Mouse (Mus musculus): Measurements from ENCODE around the gene Bhlha15.

The Bhlha15 gene

DNA sequence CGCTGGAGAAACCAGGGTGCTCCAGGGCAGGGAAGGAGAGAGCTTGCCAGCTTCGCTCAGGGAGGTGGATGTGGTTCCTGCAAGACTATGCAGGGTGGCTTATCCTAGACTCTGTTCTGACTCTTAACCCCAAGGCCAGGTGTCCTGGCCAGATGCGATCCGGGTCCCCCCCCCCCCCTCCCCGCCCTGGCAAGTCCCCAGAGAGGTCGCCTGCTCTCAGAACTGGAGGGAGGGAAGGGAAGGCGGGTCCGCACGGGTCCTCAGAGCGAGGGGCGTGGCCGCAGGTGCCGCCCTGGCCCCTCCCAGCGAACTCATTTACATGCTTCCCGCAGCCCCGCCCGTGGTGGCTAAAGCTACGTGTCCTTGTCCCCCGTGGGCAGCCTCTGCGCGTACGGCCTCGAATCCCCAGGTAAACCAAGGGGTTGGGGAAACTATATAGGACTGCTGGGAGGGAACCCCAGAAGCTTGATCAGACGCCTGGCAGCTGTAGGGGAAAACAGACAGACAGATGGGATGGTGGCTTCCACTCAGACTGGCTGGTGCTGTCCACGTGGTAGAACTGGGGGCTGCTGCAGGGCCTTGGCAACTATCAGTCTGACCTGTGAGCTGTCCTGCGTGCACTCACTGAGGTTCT is at the start of gene Bhlha15:
TSS of gene Bhlha15 (plus strand) at position 337 of the 634 bp plus-strand sequence.
- peak; percentile 85 for DNase-seq

DNA sequence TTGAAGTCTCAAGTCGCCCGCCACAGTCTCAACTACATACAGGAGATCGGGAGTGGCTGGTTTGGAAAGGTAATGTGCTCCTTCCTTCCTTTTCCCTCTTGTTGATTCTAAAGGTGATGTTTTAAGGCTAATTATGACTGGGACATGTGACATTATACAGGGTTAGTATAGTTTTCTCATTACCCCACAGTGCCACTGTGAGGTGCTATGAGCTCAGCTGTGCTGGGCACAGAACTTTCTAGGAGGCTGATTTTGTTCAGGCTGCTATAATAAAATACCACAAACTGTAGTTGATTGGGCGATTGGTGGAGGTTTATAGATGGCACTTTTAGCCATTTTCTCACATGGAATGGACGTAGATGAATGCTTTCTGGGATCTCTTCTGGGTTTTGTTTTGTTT is 46.6 kb upstream of the Bhlha15 start:
- no peak for DNase-seq

DNA sequence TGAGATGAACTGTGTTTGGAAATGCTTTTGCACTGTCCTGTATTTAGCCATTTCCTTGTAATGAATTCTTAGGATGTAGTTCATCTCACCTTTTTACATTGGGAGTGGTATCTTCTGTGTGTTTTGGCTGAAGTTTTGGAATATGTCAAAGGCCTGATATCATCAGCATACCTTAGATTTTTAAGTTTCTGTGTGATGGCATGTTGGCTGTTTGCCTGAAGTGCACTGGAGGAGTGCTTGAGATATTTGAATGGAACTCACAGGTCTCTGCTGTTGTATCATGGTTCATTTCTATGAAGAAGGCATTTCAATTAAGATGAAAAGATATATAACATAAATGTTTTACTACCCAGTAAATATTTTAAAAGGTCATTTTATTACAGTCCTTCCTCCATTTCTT is 43.2 kb upstream of the Bhlha15 start:
- no peak for DNase-seq

DNA sequence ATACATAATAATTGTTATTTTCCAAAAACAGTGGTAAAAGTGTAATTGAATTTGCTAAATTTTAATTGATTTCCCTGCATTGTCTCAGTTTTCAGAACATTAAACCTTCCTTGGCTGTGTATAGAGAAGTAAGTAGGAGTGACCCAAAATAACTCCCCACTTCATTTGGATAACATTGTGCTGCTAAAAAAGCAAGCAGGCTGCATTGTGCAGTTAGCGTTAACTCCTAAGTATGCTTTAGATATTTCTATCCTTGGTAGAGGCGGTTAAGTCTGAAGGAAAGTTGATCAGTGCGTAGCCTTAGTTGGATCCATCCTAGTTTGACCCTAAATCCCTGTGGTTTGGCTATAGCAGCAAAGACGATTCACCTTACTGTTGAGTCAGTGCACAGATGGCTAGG is 40.6 kb upstream of the Bhlha15 start:
- DNase-seq: no peak

DNA sequence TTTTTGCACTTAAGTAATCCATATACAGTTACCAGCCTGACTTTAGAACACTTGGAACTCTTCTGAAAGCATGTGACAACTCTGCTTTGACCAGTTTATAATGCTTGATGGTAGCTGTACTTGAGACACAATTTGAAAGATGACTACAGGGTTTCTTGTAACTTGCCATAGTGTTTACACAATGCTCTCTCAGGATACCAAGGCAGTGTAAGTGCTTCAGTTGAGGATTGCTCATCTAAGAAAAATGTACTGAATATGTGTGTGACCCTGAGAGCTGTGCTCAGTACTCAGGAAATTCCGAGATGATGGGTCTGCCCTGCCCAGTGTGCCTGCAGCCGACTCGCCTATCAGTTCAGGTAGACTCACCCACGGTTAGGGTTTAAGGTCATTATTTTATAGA is 38.8 kb upstream of the Bhlha15 start:
- DNase-seq: no peak

DNA sequence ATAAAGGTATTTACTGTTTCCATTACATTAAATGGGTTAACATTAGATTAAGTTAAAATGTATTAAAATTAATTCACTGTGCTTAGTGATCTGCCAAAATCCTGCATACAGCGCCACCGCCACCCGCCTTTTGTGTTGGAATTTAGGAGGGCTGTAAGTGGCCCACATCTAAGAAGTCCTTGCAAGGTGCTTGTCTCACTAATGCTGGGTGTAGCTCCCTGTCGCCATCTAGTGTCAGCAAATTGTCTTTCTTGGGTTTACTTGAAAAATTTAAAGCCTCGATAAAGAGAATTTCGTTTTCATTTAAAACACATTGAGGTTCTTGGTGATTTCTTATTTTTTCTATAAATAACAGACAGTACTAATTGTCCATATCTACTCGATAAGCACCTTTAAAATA is 35.6 kb upstream of the Bhlha15 start:
- DNase-seq: peak; percentile 71

DNA sequence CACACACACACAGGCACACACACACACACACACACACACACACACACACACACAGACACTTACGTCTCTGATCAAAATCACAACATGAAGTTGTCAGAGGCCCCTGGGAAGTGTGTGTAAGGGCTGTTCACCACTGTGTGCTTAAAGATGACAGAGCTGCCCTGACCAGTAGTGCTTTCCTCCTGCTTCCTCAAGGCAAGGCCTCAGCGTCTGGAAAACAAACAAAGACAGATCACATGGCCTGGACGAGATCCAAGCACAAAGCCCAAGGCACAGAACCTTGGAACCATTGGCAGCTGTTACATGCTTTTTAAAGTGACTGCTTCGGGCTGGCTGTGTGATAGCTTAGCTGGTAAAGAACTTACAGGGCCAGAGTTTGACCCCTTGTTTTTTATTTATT is 31.5 kb upstream of the Bhlha15 start:
- DNase-seq: no peak

DNA sequence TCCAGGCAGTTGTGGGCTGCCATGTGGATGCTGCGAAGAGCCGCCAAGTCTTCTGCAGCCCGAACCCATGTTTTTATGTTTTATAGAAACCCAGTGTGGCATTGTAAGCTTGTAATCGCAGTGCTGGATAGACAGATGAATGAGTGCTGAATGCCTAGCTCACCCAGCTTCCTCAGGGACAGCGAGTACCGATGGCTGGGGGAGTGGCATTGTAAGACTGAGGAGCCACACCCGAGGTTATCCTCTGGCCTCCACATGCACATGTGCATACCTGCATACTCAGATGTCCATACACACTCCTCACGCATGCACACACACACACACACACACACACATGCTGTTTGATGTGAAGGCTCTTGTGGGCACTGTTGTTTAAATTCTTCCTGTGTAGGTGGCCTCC is 30.9 kb upstream of the Bhlha15 start:
- DNase-seq: no peak

DNA sequence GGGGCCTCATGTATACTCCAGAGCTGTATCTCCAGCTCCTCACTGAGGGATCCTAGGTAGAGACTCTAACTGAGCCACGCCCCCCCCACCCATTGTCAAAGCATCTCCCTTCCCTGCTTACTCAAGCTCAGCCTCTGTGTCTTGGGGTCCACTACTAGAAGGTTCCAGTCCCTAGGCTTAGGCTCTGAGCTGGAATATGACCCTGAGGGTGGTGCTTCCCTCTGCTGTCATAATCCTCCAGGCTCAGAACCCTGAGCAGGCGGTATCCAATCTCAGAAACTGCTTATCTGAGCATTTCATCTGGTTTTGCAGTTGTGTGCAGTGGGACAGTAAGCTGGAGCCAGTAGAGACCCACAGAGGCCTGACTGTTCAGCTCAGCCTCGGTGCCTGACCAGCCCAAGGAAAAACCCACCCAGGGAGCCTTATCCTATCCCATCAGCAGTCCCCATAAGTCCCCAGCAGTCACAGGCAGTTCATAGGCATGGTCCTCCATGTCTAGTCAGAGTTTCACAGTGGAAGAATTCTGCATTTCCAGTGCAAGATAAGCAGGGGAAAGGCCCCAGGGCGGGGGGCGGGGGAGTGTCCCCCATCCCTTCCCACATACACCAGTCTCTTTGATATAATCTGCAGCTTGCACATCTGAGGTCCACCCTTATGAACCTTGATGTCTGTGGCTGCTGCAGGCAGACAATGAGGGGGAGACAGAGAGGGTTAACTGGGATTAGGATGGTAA is 27.8 kb upstream of the Bhlha15 start:
- peak; percentile 36 for DNase-seq

DNA sequence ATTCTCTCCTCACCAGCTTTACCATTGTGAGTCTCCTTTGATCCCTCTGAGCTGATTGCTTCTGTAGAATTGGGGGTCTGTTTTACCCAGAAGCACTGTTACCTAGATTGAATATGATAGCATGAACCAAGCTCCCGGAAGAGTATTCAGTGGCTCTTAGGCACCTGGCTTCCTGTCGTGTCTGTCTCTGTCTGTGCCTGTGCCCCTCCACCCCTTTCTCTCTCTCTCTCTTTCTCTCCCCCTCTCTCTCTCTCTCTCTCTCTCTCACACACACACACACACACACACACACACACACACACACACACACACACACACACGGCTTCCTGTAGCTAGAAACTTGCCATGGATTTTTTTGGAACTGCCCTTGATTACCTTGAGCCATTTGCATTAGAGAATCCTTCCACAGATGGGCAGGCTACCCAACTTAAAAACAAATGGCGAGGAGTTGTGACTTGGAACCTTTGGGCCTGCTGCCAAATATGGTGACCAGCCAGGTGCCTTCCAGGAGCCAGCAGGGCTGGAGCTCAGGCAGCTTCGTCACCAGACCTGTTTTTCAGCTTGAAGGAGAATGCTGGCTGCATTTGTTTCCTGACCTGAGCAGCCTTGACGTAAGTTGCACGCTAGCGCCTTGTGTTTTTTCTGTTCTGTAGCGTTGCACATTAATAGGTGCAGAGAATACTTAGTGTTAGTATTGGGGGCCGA is 27.1 kb upstream of the Bhlha15 start:
- DNase-seq: peak; percentile 26

DNA sequence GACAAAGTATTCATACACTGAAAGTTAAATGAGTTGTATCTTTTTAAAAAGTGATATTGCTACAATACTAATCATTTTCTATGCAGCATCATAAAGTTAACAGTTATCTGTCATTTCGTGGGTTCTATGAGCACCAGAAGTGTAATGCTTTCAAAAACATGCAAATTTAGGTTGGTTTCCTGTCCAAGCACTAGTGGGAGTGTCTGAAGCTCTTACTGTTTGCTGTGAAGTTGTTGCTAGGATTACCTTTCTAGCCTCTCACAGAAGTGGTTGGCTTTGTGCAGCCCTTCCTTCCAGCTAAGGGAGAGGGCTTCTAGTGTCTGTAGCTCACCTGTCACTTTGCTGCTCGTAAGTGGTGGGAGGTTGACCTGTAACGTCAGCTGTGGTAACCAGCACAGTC is 24.3 kb upstream of the Bhlha15 start:
- no peak for DNase-seq

DNA sequence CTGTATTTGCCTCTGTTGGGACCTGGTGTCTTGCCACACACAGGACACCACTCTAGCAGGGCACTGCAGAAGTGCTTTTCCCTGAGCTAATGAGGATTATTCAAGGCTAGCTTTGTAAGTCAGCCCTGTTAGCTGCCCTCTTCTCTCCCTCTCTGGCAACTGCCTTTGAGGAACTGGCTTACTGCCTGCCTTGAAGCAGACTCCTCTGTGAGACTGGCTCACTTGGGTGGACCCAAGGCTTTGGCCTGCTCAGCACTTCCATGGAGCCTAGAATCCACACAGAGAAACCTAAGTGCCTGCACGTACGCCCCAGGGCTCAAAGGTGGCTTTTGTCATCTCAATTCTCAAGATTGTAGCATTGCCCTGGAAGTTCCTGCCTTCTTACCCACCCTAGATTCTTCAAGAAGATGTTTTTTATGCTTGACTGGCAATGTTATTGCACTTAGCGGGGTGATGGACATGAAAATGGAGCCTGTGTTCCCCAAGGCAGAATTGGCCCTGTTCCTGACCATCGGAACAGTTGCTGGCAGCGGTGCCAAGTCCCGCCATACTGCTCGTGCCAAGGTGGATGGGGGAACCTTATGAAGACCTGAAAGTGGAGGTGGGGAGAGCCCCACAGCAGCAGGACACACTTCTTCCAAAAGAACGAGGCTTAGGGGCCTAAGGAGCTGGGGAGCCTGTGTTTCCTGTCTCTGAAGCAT is 20.7 kb upstream of the Bhlha15 start:
- no peak for DNase-seq

DNA sequence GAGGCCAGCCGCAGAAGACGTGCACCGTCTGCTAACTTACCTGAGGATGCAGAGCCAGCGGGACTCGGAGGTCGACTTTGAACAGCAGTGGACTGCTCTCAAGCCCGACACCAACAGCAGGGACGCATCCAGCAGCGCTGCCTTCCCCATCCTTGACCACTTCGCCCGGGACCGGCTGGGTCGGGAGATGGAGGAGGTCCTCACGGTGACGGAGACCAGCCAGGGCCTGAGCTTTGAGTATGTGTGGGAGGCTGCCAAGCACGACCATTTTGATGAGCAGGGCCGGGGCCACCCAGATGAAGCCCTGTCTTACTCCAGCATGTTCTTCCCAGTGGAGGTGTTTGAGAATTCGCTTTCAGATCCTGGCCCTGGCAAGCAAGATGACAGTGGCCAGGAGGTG is 16.4 kb upstream of the Bhlha15 start:
- DNase-seq: no peak

DNA sequence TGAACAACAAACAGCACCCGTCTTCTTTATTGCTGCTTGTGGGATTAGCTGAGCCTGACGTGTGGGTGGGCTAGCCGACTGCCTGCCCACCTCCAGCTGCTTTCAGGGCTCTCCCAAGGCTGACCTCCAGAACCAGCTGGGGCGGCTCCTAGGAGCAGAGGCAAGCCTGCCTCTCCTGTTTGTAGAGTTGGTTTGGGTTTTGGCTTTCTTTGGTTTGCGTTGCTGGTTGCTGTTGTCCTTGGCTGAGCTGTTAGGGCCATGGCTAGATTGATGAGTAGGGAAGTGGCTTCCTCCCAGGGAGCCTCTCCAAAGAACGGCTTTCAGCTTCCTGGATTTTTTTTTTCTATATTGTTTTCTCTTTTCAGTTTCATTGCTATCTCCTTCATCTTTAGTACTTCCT is 11.9 kb upstream of the Bhlha15 start:
- no peak for DNase-seq

DNA sequence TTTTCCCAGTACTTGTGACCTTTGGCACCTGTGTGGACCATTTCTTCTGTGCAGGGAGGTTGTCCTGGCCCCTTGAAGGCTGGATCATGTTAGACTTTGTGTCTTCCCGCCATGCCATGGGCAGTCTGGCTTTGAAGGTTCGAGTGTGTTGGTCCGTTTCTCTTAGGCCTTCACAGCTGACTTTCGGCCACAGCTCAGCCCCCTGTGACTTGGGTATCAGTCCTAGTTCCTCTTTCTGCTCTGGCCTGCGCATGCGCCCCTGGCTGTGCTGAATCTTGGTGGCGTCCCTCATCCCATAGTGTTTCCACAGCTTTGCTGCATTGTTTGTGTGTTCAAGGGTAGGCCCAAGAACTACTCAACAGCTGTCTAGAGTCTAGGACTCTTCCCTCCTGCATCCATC is 8.8 kb upstream of the Bhlha15 start:
- no peak for DNase-seq

DNA sequence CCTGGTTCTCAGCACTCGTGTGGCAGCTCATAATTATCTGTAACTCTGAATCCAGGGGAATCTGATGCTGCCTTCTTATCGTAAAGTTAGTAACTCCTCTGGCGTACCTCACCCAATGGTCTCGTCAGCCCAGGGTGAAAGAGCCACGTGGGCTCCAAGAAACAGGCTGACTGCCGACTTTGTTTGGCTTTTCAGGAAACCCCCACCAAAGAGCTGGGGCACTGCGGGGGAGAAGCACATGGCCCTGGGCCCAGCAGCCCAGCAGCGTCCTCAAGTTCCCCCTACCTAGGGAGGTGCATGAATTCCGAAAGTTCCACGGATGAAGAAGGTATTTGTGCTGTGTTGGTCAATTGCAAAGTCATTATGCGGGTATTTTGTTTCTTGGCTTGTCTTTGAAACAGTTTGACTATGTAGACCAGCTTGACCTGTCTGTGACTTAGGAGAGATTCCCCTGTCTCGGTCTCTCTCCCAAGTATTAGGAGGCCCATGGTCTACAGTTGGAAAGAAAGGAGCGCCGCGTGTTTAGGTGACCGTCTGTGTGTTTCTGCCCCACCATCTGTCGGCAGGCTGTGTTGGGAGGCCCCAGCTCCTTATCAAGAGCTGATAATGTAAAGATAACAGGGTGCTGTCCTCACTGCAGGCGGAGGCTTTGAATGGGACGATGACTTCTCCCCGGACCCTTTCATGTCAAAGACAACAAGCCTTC is 7.4 kb upstream of the Bhlha15 start:
- no peak for DNase-seq

DNA sequence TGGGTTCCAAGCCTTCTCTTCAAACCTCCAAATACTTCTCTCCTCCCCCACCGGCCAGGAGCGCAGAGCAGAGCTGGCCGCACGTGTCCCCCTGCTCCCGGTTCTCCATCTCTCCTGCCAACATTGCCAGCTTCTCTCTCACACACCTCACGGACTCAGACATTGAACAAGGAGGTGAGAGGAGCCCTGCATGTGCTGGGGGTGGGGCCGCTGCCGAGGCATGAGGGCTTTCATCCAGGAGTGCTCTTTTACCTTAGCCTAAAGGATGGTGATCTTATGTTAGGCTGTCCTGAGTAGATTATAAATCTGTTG is 6.9 kb upstream of the Bhlha15 start:
- no peak for DNase-seq

DNA sequence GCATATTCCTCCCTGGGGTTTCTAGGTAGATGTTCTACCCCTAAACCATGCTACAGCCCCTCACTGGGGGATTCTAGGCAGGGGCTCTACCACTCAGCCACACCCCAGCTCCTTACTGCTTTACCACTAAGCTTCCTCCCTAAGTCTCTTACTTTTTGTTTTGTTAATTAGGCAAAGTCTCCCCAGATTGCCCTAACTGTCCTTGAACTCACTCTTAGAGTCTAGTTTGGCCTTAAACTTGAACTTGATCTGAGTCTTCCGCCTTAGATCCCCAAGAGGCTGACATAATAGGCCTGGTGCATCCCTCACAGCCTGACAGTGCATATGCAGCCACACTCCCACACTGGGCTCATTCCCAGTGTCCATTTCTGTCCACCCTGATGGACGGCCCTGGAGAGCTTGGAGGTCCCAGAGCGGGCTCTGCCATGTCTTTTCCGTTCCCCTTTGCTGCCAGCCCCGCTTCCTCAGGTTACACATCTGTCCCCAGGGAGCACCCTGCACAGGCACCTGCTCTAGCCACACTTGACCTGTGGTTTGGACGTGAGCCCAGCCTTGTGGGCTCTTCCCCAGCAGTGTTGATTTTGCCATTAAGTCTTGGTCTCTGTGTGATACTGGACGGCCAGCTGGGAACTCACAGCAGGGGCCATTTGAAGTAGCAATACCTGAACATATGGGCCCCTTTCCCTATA is 6.3 kb upstream of the Bhlha15 start:
- no peak for DNase-seq

DNA sequence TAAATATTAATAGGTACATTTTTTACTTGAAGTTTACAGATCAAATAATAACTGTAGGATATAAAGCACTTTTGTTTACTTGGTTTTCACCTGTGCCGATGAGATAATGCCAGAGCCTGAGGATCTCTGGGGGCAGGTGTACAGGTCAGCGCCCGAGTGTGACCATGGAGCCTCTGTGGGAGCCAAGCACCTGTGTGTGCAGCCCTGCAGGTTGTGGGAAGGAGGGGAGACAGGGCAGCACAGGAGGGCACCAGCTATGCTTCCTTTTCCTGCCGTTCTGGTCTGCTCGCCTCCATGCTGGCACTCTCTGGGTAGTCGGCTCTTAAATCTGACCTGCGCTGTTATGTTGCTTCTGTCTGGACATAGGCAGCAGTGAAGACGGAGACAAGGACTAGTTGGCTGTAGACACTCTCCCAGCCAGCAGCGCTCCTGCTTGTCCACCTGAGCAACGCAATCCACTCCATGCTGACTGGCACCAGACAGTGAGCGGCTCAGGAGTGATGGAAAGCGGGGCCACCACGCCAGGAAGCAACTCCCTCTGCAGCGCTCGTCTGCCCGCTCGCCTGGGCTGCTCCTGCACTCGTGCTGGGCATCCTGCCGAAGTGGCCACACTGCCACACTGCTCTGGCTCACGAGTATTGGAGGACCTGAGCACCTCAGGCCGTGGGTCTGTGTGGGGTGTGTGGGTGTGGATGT is 5.6 kb upstream of the Bhlha15 start:
- no peak for DNase-seq

DNA sequence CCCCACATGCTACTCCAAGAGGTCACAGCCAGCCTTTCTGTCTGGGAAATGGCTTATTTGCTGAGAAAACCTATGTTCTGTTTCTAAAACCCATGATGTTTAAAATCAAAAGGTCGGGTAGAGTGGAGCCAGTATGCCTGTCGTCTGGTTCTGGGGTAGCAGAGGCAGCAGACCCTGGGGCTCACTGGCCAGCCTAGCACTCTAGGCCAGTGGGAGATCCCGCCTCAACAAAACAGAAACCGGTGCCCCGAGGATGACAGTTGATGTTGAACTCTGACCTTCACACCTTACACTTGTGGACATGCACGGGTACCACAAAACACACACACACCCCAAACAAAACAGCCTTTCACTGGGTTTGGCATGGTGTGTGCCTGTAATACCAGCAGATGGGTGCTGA is 1.7 kb upstream of the Bhlha15 start:
- no peak for DNase-seq

DNA sequence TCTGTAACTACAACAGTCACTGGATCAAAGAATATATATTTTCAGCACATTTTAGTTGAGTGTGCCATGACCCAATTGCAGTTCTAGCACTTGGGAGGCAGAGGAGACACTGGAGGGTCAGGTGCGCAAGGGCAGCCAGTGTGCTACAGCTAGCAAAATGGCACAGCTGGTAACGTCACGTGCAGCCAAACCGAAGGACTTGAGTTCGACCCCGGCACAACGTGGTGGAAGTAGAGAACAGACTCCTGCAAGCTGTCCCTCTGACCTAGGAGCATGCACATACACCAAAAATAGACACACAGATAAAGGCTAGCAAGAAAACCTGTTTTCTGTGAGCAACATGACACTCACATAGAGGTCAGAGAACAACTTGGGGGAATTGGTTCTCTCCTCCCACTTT is 759 bp upstream of the Bhlha15 start:
- no peak for DNase-seq

DNA sequence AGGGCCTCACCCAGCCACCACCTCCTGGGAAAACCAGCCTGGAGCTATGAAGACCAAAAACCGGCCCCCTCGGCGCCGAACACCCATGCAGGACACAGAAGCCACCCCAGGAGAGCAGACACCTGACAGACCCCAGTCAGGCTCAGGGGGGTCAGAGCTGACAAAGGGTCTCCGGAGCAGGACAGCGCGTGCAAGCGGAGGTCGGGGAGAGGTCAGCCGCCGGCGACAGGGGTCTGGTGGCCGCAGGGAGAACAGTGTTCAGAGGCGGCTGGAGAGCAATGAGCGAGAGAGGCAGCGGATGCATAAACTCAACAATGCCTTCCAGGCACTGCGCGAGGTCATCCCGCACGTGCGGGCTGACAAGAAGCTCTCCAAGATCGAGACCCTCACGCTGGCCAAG is 940 bp downstream of the Bhlha15 start:
- DNase-seq: no peak

All from thymus, postnatal 4 days (tissue).